Mouse (Mus musculus): ENCODE results near the gene Vmn1r142. TPM values are rescaled to one million over a fixed set of nuclear protein-coding genes. Genes with fewer than 3 reads are reported as not detected.

The Vmn1r142 gene
- not detected for polyA plus RNA-seq (2014; fragmentation: Illumina TruSeq; extraction: RNeasy Lipid Tissue Mini Kit (QIAGEN cat#74804); ENCODE audit: low read depth, low replicate concordance)

GRCm38 (mm10) chr7:22163935-22164334, at the start of gene Vmn1r142:
Gene Vmn1r142, minus strand, starts transcription at chr7:22164035.

GRCm38 (mm10) chr7:22201164-22201563, 37.3 kb upstream of the Vmn1r142 start, which contains the start of gene Gm8653:
Gene Gm8653, minus strand, starts transcription at chr7:22201264.

GRCm38 (mm10) chr7:22189077-22189476, 25.2 kb upstream of the Vmn1r142 start, which contains the start of gene Vmn1r143:
Gene Vmn1r143, plus strand, starts transcription at chr7:22189377.

GRCm38 (mm10) chr7:22134641-22135040, 29.2 kb downstream of the Vmn1r142 start, which contains the start of gene Gm10666:
Gene Gm10666, minus strand, starts transcription at chr7:22134741.

GRCm38 (mm10) chr7:22118145-22118544, 45.7 kb downstream of the Vmn1r142 start, which contains the start of gene Gm16451:
Gene Gm16451, minus strand, starts transcription at chr7:22118245.

Other genes starting within 250 kb of the Vmn1r142 start
- gene Gm5891, start 242.7 kb downstream of the Vmn1r142 start, polyA plus RNA-seq (2014; fragmentation: Illumina TruSeq; extraction: RNeasy Lipid Tissue Mini Kit (QIAGEN cat#74804); ENCODE audit: low read depth, low replicate concordance): not detected
- gene Vmn1r137, start 169.4 kb downstream of the Vmn1r142 start, polyA plus RNA-seq (2014; fragmentation: Illumina TruSeq; extraction: RNeasy Lipid Tissue Mini Kit (QIAGEN cat#74804); ENCODE audit: low read depth, low replicate concordance): not detected
- not detected for gene Vmn1r138, start 135.1 kb downstream of the Vmn1r142 start, polyA plus RNA-seq (2014; fragmentation: Illumina TruSeq; extraction: RNeasy Lipid Tissue Mini Kit (QIAGEN cat#74804); ENCODE audit: low read depth, low replicate concordance)
- gene Gm6176, start 107.7 kb downstream of the Vmn1r142 start, polyA plus RNA-seq (2014; fragmentation: Illumina TruSeq; extraction: RNeasy Lipid Tissue Mini Kit (QIAGEN cat#74804); ENCODE audit: low read depth, low replicate concordance): not detected
- gene Vmn1r139, start 95.0 kb downstream of the Vmn1r142 start, polyA plus RNA-seq (2014; fragmentation: Illumina TruSeq; extraction: RNeasy Lipid Tissue Mini Kit (QIAGEN cat#74804); ENCODE audit: low read depth, low replicate concordance): not detected
- not detected for gene Gm16451, start 45.8 kb downstream of the Vmn1r142 start, polyA plus RNA-seq (2014; fragmentation: Illumina TruSeq; extraction: RNeasy Lipid Tissue Mini Kit (QIAGEN cat#74804); ENCODE audit: low read depth, low replicate concordance)
- not detected for gene Gm10666, start 29.3 kb downstream of the Vmn1r142 start, polyA plus RNA-seq (2014; fragmentation: Illumina TruSeq; extraction: RNeasy Lipid Tissue Mini Kit (QIAGEN cat#74804); ENCODE audit: low read depth, low replicate concordance)
- gene Vmn1r143, start 25.3 kb upstream of the Vmn1r142 start, polyA plus RNA-seq (2014; fragmentation: Illumina TruSeq; extraction: RNeasy Lipid Tissue Mini Kit (QIAGEN cat#74804); ENCODE audit: low read depth, low replicate concordance): not detected
- not detected for gene Gm8653, start 37.2 kb upstream of the Vmn1r142 start, polyA plus RNA-seq (2014; fragmentation: Illumina TruSeq; extraction: RNeasy Lipid Tissue Mini Kit (QIAGEN cat#74804); ENCODE audit: low read depth, low replicate concordance)
- not detected for gene Gm8453, start 65.4 kb upstream of the Vmn1r142 start, polyA plus RNA-seq (2014; fragmentation: Illumina TruSeq; extraction: RNeasy Lipid Tissue Mini Kit (QIAGEN cat#74804); ENCODE audit: low read depth, low replicate concordance)
- not detected for gene Gm4187, start 165.7 kb upstream of the Vmn1r142 start, polyA plus RNA-seq (2014; fragmentation: Illumina TruSeq; extraction: RNeasy Lipid Tissue Mini Kit (QIAGEN cat#74804); ENCODE audit: low read depth, low replicate concordance)
- gene Gm8660, start 207.0 kb upstream of the Vmn1r142 start, polyA plus RNA-seq (2014; fragmentation: Illumina TruSeq; extraction: RNeasy Lipid Tissue Mini Kit (QIAGEN cat#74804); ENCODE audit: low read depth, low replicate concordance): not detected
- gene Vmn1r148, start 249.5 kb upstream of the Vmn1r142 start, polyA plus RNA-seq (2014; fragmentation: Illumina TruSeq; extraction: RNeasy Lipid Tissue Mini Kit (QIAGEN cat#74804); ENCODE audit: low read depth, low replicate concordance): not detected